Comparison of ENCODE assay signal across 19 mouse cellular contexts in the genomic region with DNA sequence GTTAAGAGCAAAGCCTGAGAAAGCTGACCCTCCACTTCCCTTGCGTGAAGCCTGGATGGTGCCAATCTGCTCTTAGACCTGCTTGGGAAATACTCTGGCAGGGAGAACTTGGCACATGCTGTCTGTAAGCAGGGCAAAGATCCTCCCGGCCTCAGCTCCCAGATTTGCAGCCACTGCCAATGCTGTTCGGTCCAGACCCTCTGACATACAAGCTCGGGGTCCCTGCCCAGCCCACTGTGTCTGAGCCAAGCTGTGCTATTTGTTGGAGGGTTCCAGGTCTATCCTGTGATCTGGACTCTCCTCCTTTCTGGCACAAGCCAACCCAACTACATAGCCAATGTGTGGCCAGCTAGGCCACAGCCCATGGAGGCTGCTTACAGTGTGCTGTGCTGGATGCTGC.
DNase-seq lines count a peak whose midpoint lies in the region; ATAC-seq and TF ChIP-seq lines count a peak whose summit lies in the region.
"Had no signal": no experiment of that assay in that cellular context is flagged by ENCODE, and none has a peak within 500 bp of the region (broad histone marks: within the 10 kb centered on the region; RNA-seq: fewer than 3 reads in every experiment).

No protein-coding gene starts in this region.

- no peaks in the 10 kb centered on the region for H3K36me3 ChIP-seq in kidney, adult 2 months (ENCODE audit: control insufficient read depth, insufficient read depth, low read length)
- H3K36me3 ChIP-seq in kidney, embryonic 15.5 days: no peaks in the 10 kb centered on the region
- H3K36me3 ChIP-seq: G1E; heart, embryonic 12.5 days; hindbrain, embryonic 12.5 days; midbrain, embryonic 12.5 days had no signal

- no peak for TF ChIP-seq CTCF in kidney, adult 2 months (conservative IDR thresholded peaks at IDR 0.05; ENCODE audit: insufficient read depth, insufficient read length, low read depth, low read length)

- H3K9ac ChIP-seq in kidney, embryonic 15.5 days: no peak overlapping the region
- H3K9ac ChIP-seq: forebrain, embryonic 13.5 days; heart, embryonic 12.5 days; hindbrain, embryonic 12.5 days; midbrain, embryonic 12.5 days had no signal

- TF ChIP-seq POLR2A in kidney, adult 2 months (IDR thresholded peaks at IDR 0.05; ENCODE audit: low read depth, low read length): no peak

- no peaks in the 10 kb centered on the region for H3K27me3 ChIP-seq in kidney, adult 2 months (replicated peaks; ENCODE audit: control insufficient read depth, insufficient read depth, low read length)
- no peaks in the 10 kb centered on the region for H3K27me3 ChIP-seq in kidney, embryonic 15.5 days

- H3K9me3 ChIP-seq in kidney, embryonic 15.5 days (replicated peaks): no peaks in the 10 kb centered on the region
- H3K9me3 ChIP-seq: forebrain, embryonic 13.5 days; G1E; heart, embryonic 12.5 days; hindbrain, embryonic 12.5 days; midbrain, embryonic 12.5 days had no signal

- no peak overlapping the region for H3K4me3 ChIP-seq in kidney, adult 2 months (ENCODE audit: insufficient read depth, low read depth, low read length)
- H3K4me3 ChIP-seq in kidney, embryonic 15.5 days (replicated peaks): no peak overlapping the region
- H3K4me3 ChIP-seq: forebrain, embryonic 13.5 days; heart, embryonic 12.5 days; hindbrain, embryonic 12.5 days; midbrain, embryonic 12.5 days; myocyte had no signal

- DNase-seq in cerebellum, postnatal 10 days: peak; percentile 66 to 84
- DNase-seq in kidney, adult 2 months: peak; percentile 71
- DNase-seq in ovary, postnatal 36 days (ENCODE audit: low spot score): peak; percentile 29
- no peak for DNase-seq in ovary, postnatal 10 days (ENCODE audit: low spot score)
- DNase-seq in c-Kit-positive CD71-positive TER-119-positive erythroid progenitor cells, embryonic 14.5 days (ENCODE audit: low spot score): no peak
- no peak for DNase-seq in thymus, postnatal 14 days
- DNase-seq: cerebellum, adult 2 months; heart, postnatal 14 days; layer of hippocampus, postnatal 36 days; right cerebral cortex, postnatal 14 days had no signal

- H3K4me1 ChIP-seq in kidney, adult 2 months (ENCODE audit: control insufficient read depth, insufficient read depth, low read length): peaks cover 7% of the 10 kb centered on the region; the same call in 1 of the 2 replicates
- peaks cover 21% of the 10 kb centered on the region for H3K4me1 ChIP-seq in kidney, embryonic 15.5 days

- WGBS in kidney, adult 2 months: 57% methylated on average over 4 of the region's 4 CpGs
- WGBS in kidney, embryonic 15.5 days: 90% methylated on average over 4 of the region's 4 CpGs

- H3K4me2 ChIP-seq in kidney, embryonic 15.5 days: no peak overlapping the region
- H3K4me2 ChIP-seq: forebrain, embryonic 13.5 days; heart, embryonic 12.5 days; hindbrain, embryonic 12.5 days; midbrain, embryonic 12.5 days had no signal

- no peak for ATAC-seq in cerebellum, adult (ENCODE audit: insufficient number of reproducible peaks, low FRiP score, low TSS enrichment)
- ATAC-seq in kidney, embryonic 15.5 days (replicated peaks; ENCODE audit: low FRiP score): no peak
- ATAC-seq: forebrain, embryonic 13.5 days; lung, postnatal 0 days had no signal

- no peak overlapping the region for H3K27ac ChIP-seq in kidney, adult 2 months (ENCODE audit: insufficient read depth, low read depth, low read length)
- no peak overlapping the region for H3K27ac ChIP-seq in kidney, embryonic 15.5 days
- H3K27ac ChIP-seq: forebrain, embryonic 13.5 days; hindbrain, embryonic 12.5 days; midbrain, embryonic 12.5 days had no signal

Comparison
In these comparisons a context has a peak if more than half of its experiments do, and no peak if none do; other contexts are left out.
1. DNase-seq: peak in cerebellum, postnatal 10 days (2 of 2), kidney, adult 2 months (single experiment) and ovary, postnatal 36 days (single experiment); none in ovary, postnatal 10 days (single experiment), c-Kit-positive CD71-positive TER-119-positive erythroid progenitor cells, embryonic 14.5 days (single experiment) and thymus, postnatal 14 days (single experiment).